Mouse (Mus musculus): ENCODE data around the gene Uggt1. TPM values are rescaled to one million over a fixed set of nuclear protein-coding genes. Genes with fewer than 3 reads are reported as not detected.

Gene Uggt1
- polyA plus RNA-seq (2015; fragmentation: Nextera tagmentation; extraction: Ambion mirVana), result 19.4 and 19.5 TPM in 2 replicates

- Histone ChIP-seq H3K4me2 (peak within 1 kb of the TSS; percentile 80), H3K9ac (peak within 1 kb of the TSS; percentile 70), H3K4me1 (replicated peaks) (peaks cover 35% of the 10 kb centered on the region), H3K4me3 (replicated peaks) (peak within 1 kb of the TSS; percentile 83), H3K36me3 (replicated peaks) (no peaks in the 10 kb centered on the region), H3K9me3 (replicated peaks) (no peaks in the 10 kb centered on the region), H3K27me3 (no peaks in the 10 kb centered on the region), H3K27ac (replicated peaks) (peak within 1 kb of the TSS; percentile 81)
- peak; percentile 94 for ATAC-seq (ENCODE audit: insufficient read depth)
- WGBS (ENCODE audit: insufficient replicate concordance), result under 1% methylated on average over 49 of the region's 49 CpGs
These were observed at the start of gene Uggt1 for GRCm38 (mm10) chr1:36244058-36244827. Gene Uggt1, minus strand, starts transcription at chr1:36244720.

GRCm38 (mm10) chr1:36293470-36293869 lies 49.0 kb upstream of the Uggt1 start:
- no peaks in the 10 kb centered on the region for H3K9me3 ChIP-seq (replicated peaks)
- ATAC-seq (ENCODE audit: insufficient read depth), result no peak
- peaks cover 28% of the 10 kb centered on the region for H3K27me3 ChIP-seq
- H3K36me3 ChIP-seq (replicated peaks), result no peaks in the 10 kb centered on the region
- H3K4me1 ChIP-seq (replicated peaks), result 0 out of 2 replicates have a peak, but pooled peaks cover 5% of the 10 kb centered on the region
- H3K9ac ChIP-seq, result no peak overlapping the region
- H3K4me2 ChIP-seq, result no peak overlapping the region
- WGBS (ENCODE audit: insufficient replicate concordance), result 70% methylated on average over 8 of the region's 8 CpGs
- H3K4me3 ChIP-seq (replicated peaks), result no peak overlapping the region
- no peak overlapping the region for H3K27ac ChIP-seq (replicated peaks)

DNA sequence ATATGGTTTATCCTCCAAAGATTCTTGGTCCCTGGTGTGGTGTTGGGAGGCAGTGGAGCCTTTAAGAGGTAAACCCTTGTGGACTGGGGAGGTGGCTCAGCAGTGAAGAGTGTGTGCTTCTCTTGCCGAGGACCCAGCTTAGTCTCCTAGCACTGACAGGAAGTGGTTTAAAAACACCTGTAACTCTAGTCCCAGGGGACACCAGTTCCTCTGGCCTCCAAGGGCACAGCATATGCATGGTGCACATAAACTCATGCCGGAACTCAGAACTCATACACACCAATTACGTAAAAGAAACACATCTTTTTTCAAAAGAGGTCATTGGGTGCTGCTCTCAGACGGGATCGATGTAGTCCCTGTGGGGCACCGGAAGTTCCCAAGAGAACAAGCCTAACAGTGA lies 37.3 kb upstream of the Uggt1 start:
- Histone ChIP-seq H3K9me3 (replicated peaks) (no peaks in the 10 kb centered on the region), H3K4me2 (no peak overlapping the region), H3K4me1 (replicated peaks) (no peaks in the 10 kb centered on the region), H3K27me3 (no peaks in the 10 kb centered on the region), H3K27ac (replicated peaks) (no peak overlapping the region), H3K36me3 (replicated peaks) (no peaks in the 10 kb centered on the region), H3K4me3 (replicated peaks) (no peak overlapping the region), H3K9ac (no peak overlapping the region)
- 68% methylated on average over 6 of the region's 6 CpGs for WGBS (ENCODE audit: insufficient replicate concordance)
- ATAC-seq (ENCODE audit: insufficient read depth), result no peak

DNA sequence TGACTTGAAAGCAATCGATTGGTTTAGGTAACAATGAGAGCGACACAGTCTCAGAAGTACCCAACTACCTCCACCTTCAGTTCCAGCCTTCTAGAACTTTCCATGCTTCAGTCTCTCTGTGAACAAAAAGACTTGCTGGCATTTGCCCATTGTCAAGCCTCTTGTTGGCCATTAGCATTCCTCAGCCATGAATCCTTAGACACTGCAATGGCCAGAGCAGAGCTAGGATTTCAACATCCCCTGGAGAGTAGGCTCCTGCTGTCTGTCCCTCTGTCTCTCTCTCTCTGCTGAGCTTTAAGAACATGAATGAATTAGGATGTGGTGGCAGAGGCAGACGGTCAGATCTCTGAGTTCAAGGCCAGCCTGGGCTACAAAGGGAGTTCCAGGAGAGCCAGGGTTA lies 36.4 kb upstream of the Uggt1 start:
- H3K4me2 ChIP-seq, result no peak overlapping the region
- H3K9ac ChIP-seq, result no peak overlapping the region
- H3K36me3 ChIP-seq (replicated peaks), result no peaks in the 10 kb centered on the region
- no peak overlapping the region for H3K27ac ChIP-seq (replicated peaks)
- no peaks in the 10 kb centered on the region for H3K27me3 ChIP-seq
- peaks cover 6% of the 10 kb centered on the region for H3K4me1 ChIP-seq (replicated peaks)
- no peak for ATAC-seq (ENCODE audit: insufficient read depth)
- H3K4me3 ChIP-seq (replicated peaks), result no peak overlapping the region
- WGBS (ENCODE audit: insufficient replicate concordance), result 70% methylated on average over 3 of the region's 3 CpGs
- H3K9me3 ChIP-seq (replicated peaks), result no peaks in the 10 kb centered on the region

DNA sequence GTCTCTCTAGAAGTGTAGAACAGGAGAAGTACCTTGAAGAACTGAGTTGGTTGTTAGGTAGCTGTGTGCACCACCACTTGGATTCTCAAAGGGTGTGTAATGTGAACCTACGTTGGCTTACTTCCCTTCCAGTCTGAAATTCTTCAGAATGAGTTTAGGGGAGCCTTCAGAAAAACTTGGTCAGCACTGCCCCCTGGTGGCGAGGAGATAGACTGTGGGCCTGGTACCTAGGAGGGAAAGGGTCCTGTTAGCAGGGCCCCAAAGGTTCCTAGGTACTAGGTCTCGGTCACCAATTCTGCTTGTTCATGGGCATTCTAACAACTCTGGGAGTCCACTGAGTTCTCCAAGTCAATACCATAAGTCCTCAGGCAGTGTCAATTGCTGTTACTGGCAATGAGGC lies 34.7 kb upstream of the Uggt1 start:
- Histone ChIP-seq H3K4me2 (no peak overlapping the region), H3K9ac (no peak overlapping the region), H3K9me3 (replicated peaks) (no peaks in the 10 kb centered on the region), H3K27me3 (no peaks in the 10 kb centered on the region), H3K36me3 (replicated peaks) (no peaks in the 10 kb centered on the region), H3K27ac (replicated peaks) (no peak overlapping the region), H3K4me1 (replicated peaks) (peaks cover 22% of the 10 kb centered on the region), H3K4me3 (replicated peaks) (no peak overlapping the region)
- no peak for ATAC-seq (ENCODE audit: insufficient read depth)
- WGBS (ENCODE audit: insufficient replicate concordance), result 13% methylated on average over 3 of the region's 3 CpGs

GRCm38 (mm10) chr1:36277267-36278060 lies 32.9 kb upstream of the Uggt1 start:
- WGBS (ENCODE audit: insufficient replicate concordance), result 13% methylated on average over 7 of the region's 7 CpGs
- ATAC-seq (ENCODE audit: insufficient read depth), result no peak

GRCm38 (mm10) chr1:36275635-36276389 lies 31.3 kb upstream of the Uggt1 start:
- ATAC-seq (ENCODE audit: insufficient read depth), result no peak

More at GRCm38 (mm10) chr1:36277267-36278060, 32.9 kb upstream of the Uggt1 start:
- H3K4me2 ChIP-seq, result no peak overlapping the region
- H3K9ac ChIP-seq, result no peak overlapping the region
- H3K9me3 ChIP-seq (replicated peaks), result no peaks in the 10 kb centered on the region
- H3K4me3 ChIP-seq (replicated peaks), result no peak overlapping the region
- H3K27me3 ChIP-seq, result no peaks in the 10 kb centered on the region
- no peaks in the 10 kb centered on the region for H3K36me3 ChIP-seq (replicated peaks)
- peaks cover 36% of the 10 kb centered on the region for H3K4me1 ChIP-seq (replicated peaks)
- H3K27ac ChIP-seq (replicated peaks), result no peak overlapping the region

DNA sequence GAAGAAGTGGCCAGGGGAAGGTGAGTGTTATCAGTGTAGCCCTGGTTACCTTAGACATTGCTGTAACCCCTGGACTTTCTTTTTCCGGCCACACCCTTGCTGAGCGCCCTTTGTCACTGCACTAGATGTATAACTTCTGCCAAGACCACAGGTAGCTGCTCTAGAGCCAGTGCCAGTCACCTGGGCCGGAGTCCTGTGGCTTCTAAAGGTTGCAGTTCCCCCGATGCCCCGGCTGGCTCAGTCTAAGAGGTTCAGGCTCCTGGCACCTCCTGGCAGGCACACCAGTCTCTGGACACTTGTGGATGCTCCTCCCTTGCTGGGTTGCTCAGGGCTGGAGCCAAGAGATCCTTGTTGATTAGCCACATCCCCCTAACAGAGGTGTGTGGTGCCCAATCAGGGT lies 29.9 kb upstream of the Uggt1 start, which contains the start of gene Neurl3:
Gene Neurl3, minus strand, starts transcription at position 225 of the 400 bp plus-strand sequence.
- WGBS (ENCODE audit: insufficient replicate concordance), result 50% methylated on average over 5 of the region's 5 CpGs
- no peak for ATAC-seq (ENCODE audit: insufficient read depth)
- peaks cover 58% of the 10 kb centered on the region for H3K4me1 ChIP-seq (replicated peaks)
- peak within 1 kb of the TSS; percentile 50 for H3K4me2 ChIP-seq
- no peak within 1 kb of the TSS for H3K9ac ChIP-seq
- no peaks in the 10 kb centered on the region for H3K36me3 ChIP-seq (replicated peaks)
- H3K4me3 ChIP-seq (replicated peaks), result no peak within 1 kb of the TSS; the same call in 1 of the 2 replicates
- H3K27me3 ChIP-seq, result peaks cover 5% of the 10 kb centered on the region; the same call in 1 of the 2 replicates
- no peak within 1 kb of the TSS for H3K27ac ChIP-seq (replicated peaks)
- H3K9me3 ChIP-seq (replicated peaks), result no peaks in the 10 kb centered on the region

More at GRCm38 (mm10) chr1:36275635-36276389, 31.3 kb upstream of the Uggt1 start:
- Histone ChIP-seq H3K4me1 (replicated peaks) (peaks cover 52% of the 10 kb centered on the region), H3K9ac (no peak overlapping the region), H3K4me3 (replicated peaks) (no peak overlapping the region), H3K4me2 (no peak overlapping the region), H3K27me3 (peaks cover 5% of the 10 kb centered on the region; the same call in 1 of the 2 replicates), H3K9me3 (replicated peaks) (no peaks in the 10 kb centered on the region), H3K27ac (replicated peaks) (no peak overlapping the region), H3K36me3 (replicated peaks) (no peaks in the 10 kb centered on the region)
- 38% methylated on average over 13 of the region's 13 CpGs for WGBS (ENCODE audit: insufficient replicate concordance)

DNA sequence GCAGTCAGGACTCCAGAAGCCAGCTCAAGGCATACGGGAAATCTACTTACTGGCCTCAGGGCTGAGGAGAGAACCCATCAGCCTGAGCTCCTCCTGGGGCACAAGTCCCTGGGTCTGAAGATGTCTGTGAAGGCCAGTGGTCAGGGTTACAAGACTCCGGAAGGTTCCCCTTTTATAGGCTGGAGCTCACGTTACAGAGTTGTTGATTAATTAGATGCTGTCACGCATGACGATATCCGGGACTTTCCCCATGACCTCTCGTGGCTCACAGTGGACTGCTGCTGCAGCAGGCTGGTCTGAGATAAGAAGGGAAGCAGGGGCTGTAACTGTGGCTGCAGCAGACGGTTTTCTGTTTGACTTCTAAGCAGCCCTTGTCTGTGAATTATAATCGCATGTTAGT lies 28.8 kb upstream of the Uggt1 start:
- ATAC-seq (ENCODE audit: insufficient read depth), result peak; percentile 39; the same call in 1 of the 2 replicates
- peak overlapping the region; percentile 50 for H3K4me2 ChIP-seq
- H3K4me1 ChIP-seq (replicated peaks), result peaks cover 58% of the 10 kb centered on the region
- no peaks in the 10 kb centered on the region for H3K9me3 ChIP-seq (replicated peaks)
- no peaks in the 10 kb centered on the region for H3K36me3 ChIP-seq (replicated peaks)
- H3K27ac ChIP-seq (replicated peaks), result no peak overlapping the region; the same call in 1 of the 2 replicates
- H3K27me3 ChIP-seq, result peaks cover 9% of the 10 kb centered on the region; the same call in 1 of the 2 replicates
- H3K4me3 ChIP-seq (replicated peaks), result peak overlapping the region; percentile 25
- H3K9ac ChIP-seq, result peak overlapping the region; percentile 3; the same call in 1 of the 2 replicates
- WGBS (ENCODE audit: insufficient replicate concordance), result 2% methylated on average over 9 of the region's 9 CpGs

- Histone ChIP-seq H3K4me3 (replicated peaks) (0 out of 2 replicates have a peak overlapping the region, but pooled peaks have one; percentile 2), H3K4me2 (peak overlapping the region; percentile 50; the same call in 1 of the 2 replicates), H3K4me1 (replicated peaks) (peaks cover 58% of the 10 kb centered on the region), H3K9me3 (replicated peaks) (no peaks in the 10 kb centered on the region), H3K36me3 (replicated peaks) (no peaks in the 10 kb centered on the region), H3K27me3 (peaks cover 9% of the 10 kb centered on the region; the same call in 1 of the 2 replicates), H3K27ac (replicated peaks) (no peak overlapping the region), H3K9ac (no peak overlapping the region)
- ATAC-seq (ENCODE audit: insufficient read depth), result no peak
- WGBS (ENCODE audit: insufficient replicate concordance), result 15% methylated on average over 5 of the region's 5 CpGs
These were observed 28.0 kb upstream of the Uggt1 start for GRCm38 (mm10) chr1:36272546-36272945.
